Mouse (Mus musculus): ENCODE data around the gene Faf2. TPM values are rescaled to one million over a fixed set of nuclear protein-coding genes. Genes with fewer than 3 reads are reported as not detected.

Gene Faf2
- polyA plus RNA-seq, 1 experiment: 30.3 TPM

DNA sequence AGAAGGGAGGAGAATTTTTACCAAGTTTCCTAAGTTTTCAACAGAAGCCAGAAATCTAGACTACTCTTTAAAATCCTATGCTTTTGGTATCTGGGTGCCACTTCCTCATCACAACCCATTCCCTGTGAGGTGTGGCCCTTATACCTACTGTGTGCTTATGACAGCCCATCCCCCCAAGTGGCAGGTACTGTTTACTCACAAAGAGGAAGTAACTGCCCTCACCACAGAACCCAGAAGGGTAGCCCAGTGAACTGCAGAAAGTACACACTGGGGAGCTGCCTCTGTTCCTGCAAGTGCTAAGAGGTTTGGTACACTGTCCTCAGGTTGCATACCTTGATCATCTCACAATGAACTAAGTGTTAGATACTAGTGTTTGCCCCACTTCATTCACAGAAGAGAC is 70.2 kb downstream of the Faf2 start:
- no peaks in the 10 kb centered on the region for H3K27me3 ChIP-seq (ENCODE audit: control insufficient read depth, insufficient read depth, insufficient read length)
- no peak for TF ChIP-seq MYOG (IDR thresholded peaks at IDR 0.05; ENCODE audit: control insufficient read depth in 1 of 3, insufficient read depth in 1 of 3, insufficient read length in 2 of 3, low read depth in 2 of 3)
- TF ChIP-seq TCF3 (IDR thresholded peaks at IDR 0.05; ENCODE audit: insufficient read length, low read depth): no peak
- no peak for TF ChIP-seq USF1 (IDR thresholded peaks at IDR 0.05; ENCODE audit: low read depth)
- TF ChIP-seq POLR2AphosphoS2 (IDR thresholded peaks at IDR 0.05; ENCODE audit: insufficient read length, low read depth): no peak
- TF ChIP-seq TCF12 (IDR thresholded peaks at IDR 0.05; ENCODE audit: insufficient read depth, poor library complexity, severe bottlenecking): no peak
- TF ChIP-seq E2F4 (IDR thresholded peaks at IDR 0.05; ENCODE audit: insufficient read depth): no peak
- TF ChIP-seq MAX (IDR thresholded peaks at IDR 0.05; ENCODE audit: low read depth): no peak
- no peak for TF ChIP-seq SRF (IDR thresholded peaks at IDR 0.05; ENCODE audit: control insufficient read depth, insufficient read length, low read depth)
- no peak for TF ChIP-seq MYOD1 (IDR thresholded peaks at IDR 0.05; ENCODE audit: control insufficient read depth in 1 of 3, insufficient read length in 2 of 3, low read depth in 2 of 3)
- H3ac ChIP-seq (ENCODE audit: control insufficient read depth, insufficient read length): no peak overlapping the region
- H3K4me2 ChIP-seq (ENCODE audit: low read depth): peak overlapping the region; percentile 99
- no peaks in the 10 kb centered on the region for H3K36me3 ChIP-seq (ENCODE audit: control insufficient read depth, insufficient read depth)
- H3K79me2 ChIP-seq (ENCODE audit: control insufficient read depth, insufficient read depth): peaks cover 54% of the 10 kb centered on the region
- peak overlapping the region; percentile 88 for H3K4me3 ChIP-seq

- H3K4me3 ChIP-seq: peak overlapping the region; percentile 88
- TF ChIP-seq POLR2AphosphoS2 (IDR thresholded peaks at IDR 0.05; ENCODE audit: insufficient read length, low read depth) (no peak), REST (IDR thresholded peaks at IDR 0.05; ENCODE audit: insufficient read depth, insufficient read length) (no peak), MAX (IDR thresholded peaks at IDR 0.05; ENCODE audit: low read depth) (no peak), E2F4 (IDR thresholded peaks at IDR 0.05; ENCODE audit: insufficient read depth) (no peak), TCF3 (IDR thresholded peaks at IDR 0.05; ENCODE audit: insufficient read length, low read depth) (no peak), SRF (IDR thresholded peaks at IDR 0.05; ENCODE audit: control insufficient read depth, insufficient read length, low read depth) (peak; percentile 36), CEBPB (IDR thresholded peaks at IDR 0.05; ENCODE audit: insufficient read depth, poor library complexity, severe bottlenecking) (no peak)
These were observed 71.3 kb downstream of the Faf2 start for GRCm38 (mm10) chr13:54692711-54693557.

DNA sequence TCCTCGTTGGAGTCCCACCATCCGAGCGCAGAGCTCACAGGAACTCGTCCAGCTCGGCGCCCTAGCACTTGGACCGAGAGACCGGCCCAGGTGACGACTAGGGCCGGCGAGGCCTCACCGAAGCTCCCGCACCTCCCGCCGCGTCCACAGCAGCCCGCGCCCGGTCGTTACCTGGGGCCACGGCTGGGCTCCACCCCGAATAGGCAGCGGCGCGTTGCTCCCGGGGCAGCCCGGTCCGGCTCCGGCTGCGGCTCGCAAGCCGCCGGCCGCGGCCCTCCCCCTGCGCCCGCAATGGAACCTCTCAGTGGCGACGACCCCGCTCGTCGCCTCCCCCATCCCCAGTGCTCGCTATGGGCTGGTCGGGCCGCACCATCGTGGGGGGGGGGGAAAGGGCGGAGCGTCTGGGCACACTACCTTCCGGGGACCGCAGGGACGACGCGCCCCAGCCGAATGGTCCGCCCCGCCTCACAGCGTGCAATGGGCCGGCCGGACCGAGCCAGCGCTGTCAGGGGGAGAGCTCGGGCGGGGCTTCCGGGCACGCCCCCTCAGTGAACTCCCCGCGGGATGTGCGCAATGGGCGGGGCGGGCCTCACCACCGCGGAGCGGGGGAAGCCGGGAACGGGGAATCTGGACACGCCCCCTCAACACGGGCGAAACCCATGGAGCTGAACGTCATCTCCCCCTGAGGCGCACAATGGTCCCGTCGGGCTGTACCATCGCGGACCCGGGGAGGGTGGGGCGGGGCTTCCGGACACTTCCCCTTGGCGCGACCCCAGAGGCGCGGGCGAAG is 72.2 kb downstream of the Faf2 start, which contains the start of gene Rnf44:
TSS of gene Rnf44 (minus strand) at position 350 of the 790 bp plus-strand sequence.
- Histone ChIP-seq H3K79me2 (ENCODE audit: control insufficient read depth, insufficient read depth) (peaks cover 46% of the 10 kb centered on the region), H3ac (ENCODE audit: control insufficient read depth, insufficient read length) (peak within 1 kb of the TSS; percentile 80), H3K4me3 (peak within 1 kb of the TSS; percentile 88), H3K36me3 (ENCODE audit: control insufficient read depth, insufficient read depth) (no peaks in the 10 kb centered on the region), H3K4me2 (ENCODE audit: low read depth) (peak within 1 kb of the TSS; percentile 99), H3K27me3 (ENCODE audit: control insufficient read depth, insufficient read depth, insufficient read length) (no peaks in the 10 kb centered on the region)
- TF ChIP-seq USF1 (IDR thresholded peaks at IDR 0.05; ENCODE audit: low read depth) (no peak), E2F4 (IDR thresholded peaks at IDR 0.05; ENCODE audit: insufficient read depth) (no peak), CEBPB (IDR thresholded peaks at IDR 0.05; ENCODE audit: insufficient read depth, poor library complexity, severe bottlenecking) (no peak), POLR2AphosphoS2 (IDR thresholded peaks at IDR 0.05; ENCODE audit: insufficient read length, low read depth) (peak; percentile 45), POLR2A (IDR thresholded peaks at IDR 0.05; ENCODE audit: insufficient read length, low read depth) (peak; percentile 66), MYOG (IDR thresholded peaks at IDR 0.05; ENCODE audit: control insufficient read depth in 1 of 3, insufficient read depth in 1 of 3, insufficient read length in 2 of 3, low read depth in 2 of 3) (peak in 1 of 3 experiments; percentile 42), SRF (IDR thresholded peaks at IDR 0.05; ENCODE audit: control insufficient read depth, insufficient read length, low read depth) (peak; percentile 42), TCF12 (IDR thresholded peaks at IDR 0.05; ENCODE audit: insufficient read depth, poor library complexity, severe bottlenecking) (no peak), MYOD1 (IDR thresholded peaks at IDR 0.05; ENCODE audit: control insufficient read depth in 1 of 3, insufficient read length in 2 of 3, low read depth in 2 of 3) (peak in 1 of 3 experiments; percentile 44), TCF3 (IDR thresholded peaks at IDR 0.05; ENCODE audit: insufficient read length, low read depth) (no peak), MAX (IDR thresholded peaks at IDR 0.05; ENCODE audit: low read depth) (no peak)

More at GRCm38 (mm10) chr13:54692711-54693557, 71.3 kb downstream of the Faf2 start:
- Histone ChIP-seq H3ac (ENCODE audit: control insufficient read depth, insufficient read length) (peak overlapping the region; percentile 80), H3K4me2 (ENCODE audit: low read depth) (peak overlapping the region; percentile 99), H3K36me3 (ENCODE audit: control insufficient read depth, insufficient read depth) (no peaks in the 10 kb centered on the region), H3K79me2 (ENCODE audit: control insufficient read depth, insufficient read depth) (peaks cover 51% of the 10 kb centered on the region), H3K27me3 (ENCODE audit: control insufficient read depth, insufficient read depth, insufficient read length) (no peaks in the 10 kb centered on the region)

DNA sequence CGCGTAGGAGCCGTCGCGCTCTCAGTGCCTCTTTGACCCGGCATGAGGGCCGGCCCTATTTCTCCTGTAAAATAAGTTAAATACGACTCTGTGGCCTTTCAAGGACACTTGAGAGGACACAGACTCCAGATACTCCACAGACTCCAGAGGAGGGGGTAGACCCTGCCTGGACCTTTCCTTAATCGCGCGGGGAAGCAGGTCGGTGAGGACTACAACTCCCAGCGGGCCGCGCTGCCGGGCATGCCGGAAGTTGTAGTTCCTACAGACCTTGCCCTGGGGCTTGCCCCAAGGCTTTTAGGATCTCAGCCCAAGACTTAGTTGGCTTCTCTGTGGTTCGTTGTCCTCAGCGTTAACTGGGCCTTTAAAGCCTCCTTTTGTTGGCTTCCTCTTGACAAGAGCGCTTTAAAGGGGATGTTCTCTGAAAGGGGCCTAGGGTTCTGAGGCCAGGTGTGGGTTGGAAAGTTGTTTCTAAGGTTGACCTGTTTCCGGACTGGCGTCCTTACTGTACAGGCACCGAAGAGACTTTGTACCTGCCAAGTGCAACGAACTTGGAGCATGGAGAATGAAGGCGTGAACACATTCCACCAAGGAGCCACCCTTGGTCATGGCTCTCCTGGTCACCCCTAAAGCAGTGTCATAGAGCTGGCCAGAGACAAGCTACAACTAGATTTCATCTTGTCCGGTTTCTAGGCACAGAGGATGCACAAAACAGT is 72.9 kb downstream of the Faf2 start:
- H3K27me3 ChIP-seq (ENCODE audit: control insufficient read depth, insufficient read depth, insufficient read length): peaks cover 4% of the 10 kb centered on the region
- peaks cover 39% of the 10 kb centered on the region for H3K79me2 ChIP-seq (ENCODE audit: control insufficient read depth, insufficient read depth)
- TF ChIP-seq TCF12 (IDR thresholded peaks at IDR 0.05; ENCODE audit: insufficient read depth, poor library complexity, severe bottlenecking): no peak
- TF ChIP-seq SRF (IDR thresholded peaks at IDR 0.05; ENCODE audit: control insufficient read depth, insufficient read length, low read depth): no peak
- TF ChIP-seq TCF3 (IDR thresholded peaks at IDR 0.05; ENCODE audit: insufficient read length, low read depth): no peak
- peak; percentile 28 for TF ChIP-seq POLR2A (IDR thresholded peaks at IDR 0.05; ENCODE audit: insufficient read length, low read depth)
- TF ChIP-seq MYOG (IDR thresholded peaks at IDR 0.05; ENCODE audit: control insufficient read depth in 1 of 3, insufficient read depth in 1 of 3, insufficient read length in 2 of 3, low read depth in 2 of 3): no peak
- TF ChIP-seq MAX (IDR thresholded peaks at IDR 0.05; ENCODE audit: low read depth): no peak
- no peak for TF ChIP-seq E2F4 (IDR thresholded peaks at IDR 0.05; ENCODE audit: insufficient read depth)
- no peak for TF ChIP-seq CEBPB (IDR thresholded peaks at IDR 0.05; ENCODE audit: insufficient read depth, poor library complexity, severe bottlenecking)
- peak overlapping the region; percentile 88 for H3K4me3 ChIP-seq
- H3ac ChIP-seq (ENCODE audit: control insufficient read depth, insufficient read length): peak overlapping the region; percentile 80
- H3K36me3 ChIP-seq (ENCODE audit: control insufficient read depth, insufficient read depth): no peaks in the 10 kb centered on the region
- H3K4me2 ChIP-seq (ENCODE audit: low read depth): peak overlapping the region; percentile 99
